Mouse (Mus musculus): ENCODE data around the gene Gm43552.
"Not testable (repeated sequence)": the region's sequence is repeated elsewhere in the genome, so short reads cannot be mapped to it uniquely, and the experiment has no call there.

Gene Gm43552

GRCm38 (mm10) chr5:65492716-65493531 is at the start of gene Gm43552:
Gene Gm43552, minus strand, starts transcription at chr5:65492833.
- peak; percentile 98 to 99 for DNase-seq (ENCODE audit: low spot score in 2 of 2)

DNA sequence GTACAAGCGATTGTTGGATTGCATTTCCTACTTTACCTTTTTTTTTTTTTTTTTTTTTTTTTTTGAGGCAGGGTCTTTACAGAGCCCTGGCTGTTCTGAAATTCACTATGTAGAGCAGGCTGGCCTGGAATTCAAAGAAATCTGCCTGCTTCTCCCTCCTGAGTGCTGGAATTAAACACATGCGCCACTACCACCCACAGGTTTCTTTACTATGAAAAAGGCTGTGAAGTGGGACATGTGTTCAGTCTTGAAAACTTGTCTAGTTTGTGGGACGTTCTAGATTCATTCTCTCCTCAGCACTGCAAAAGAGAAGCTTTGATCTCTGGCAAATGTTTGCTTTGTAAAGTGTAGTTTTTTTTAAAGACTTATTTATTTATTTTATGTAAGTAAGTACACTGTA is 49.3 kb upstream of the Gm43552 start:
- DNase-seq (ENCODE audit: low spot score in 2 of 2): no peak

GRCm38 (mm10) chr5:65539786-65540185 is 47.2 kb upstream of the Gm43552 start:
- DNase-seq (ENCODE audit: low spot score in 2 of 2): no peak

- no peak for DNase-seq (ENCODE audit: low spot score in 2 of 2)
Observed at GRCm38 (mm10) chr5:65538829-65539228, 46.2 kb upstream of the Gm43552 start.

DNA sequence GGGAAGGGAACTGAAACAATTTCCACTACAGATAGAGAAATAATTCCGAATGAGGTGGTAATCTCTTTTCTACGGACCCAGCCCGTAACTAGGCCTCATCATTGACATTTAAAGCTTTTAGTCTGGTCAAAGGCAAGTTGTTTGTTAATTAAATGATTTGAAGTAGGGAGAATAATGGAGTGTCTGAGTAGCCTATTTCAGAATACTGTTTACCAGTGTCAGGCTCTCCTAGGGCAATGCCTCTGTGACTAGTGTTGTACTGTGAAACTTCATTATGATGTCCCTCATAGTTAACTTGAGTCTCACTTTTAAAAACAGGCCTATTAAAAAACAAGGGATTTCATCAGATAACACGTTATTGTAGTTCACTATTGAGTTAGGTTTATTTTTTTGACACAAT is 45.5 kb upstream of the Gm43552 start:
- DNase-seq (ENCODE audit: low spot score in 2 of 2): no peak

DNA sequence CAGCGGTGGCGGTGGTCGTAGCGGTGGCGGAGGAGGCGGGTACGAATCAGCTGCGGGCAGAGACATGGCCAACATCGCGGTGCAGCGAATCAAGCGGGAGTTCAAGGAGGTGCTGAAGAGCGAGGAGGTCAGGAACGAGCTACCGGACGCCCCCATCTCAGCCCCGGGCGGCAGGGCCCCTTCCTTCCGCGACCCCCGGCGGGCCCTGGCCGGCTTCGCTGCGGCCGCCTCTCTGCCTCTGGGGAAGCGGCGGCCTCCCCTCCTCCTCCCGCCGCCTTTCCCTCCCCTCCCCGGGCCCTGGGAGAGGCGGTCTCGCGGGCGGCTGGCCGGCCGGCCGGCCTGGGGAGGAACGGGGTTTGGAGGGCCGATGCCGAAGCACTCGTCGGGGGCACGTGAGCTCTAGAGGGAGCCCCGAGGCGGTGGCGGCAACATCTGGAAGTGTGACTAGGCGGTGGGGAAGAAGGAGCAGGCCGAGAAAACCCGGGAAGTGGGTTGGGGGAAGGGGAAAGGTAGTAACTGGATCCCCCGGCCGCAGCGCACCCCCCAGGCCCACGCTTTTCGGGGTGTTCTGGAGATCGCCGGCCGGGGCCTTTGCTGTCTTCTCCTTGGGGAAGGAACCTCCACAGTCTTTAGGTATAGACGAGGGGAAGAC is 44.9 kb upstream of the Gm43552 start:
- DNase-seq (ENCODE audit: low spot score in 2 of 2): peak in 1 of 2 experiments; percentile 38

GRCm38 (mm10) chr5:65536751-65537419 is 44.3 kb upstream of the Gm43552 start, which contains the start of the genes Smim14 and Ube2k:
Gene Smim14, minus strand, starts transcription at chr5:65537184.
Gene Ube2k, plus strand, starts transcription at chr5:65537233.
- peak; percentile 94 for DNase-seq (ENCODE audit: low spot score in 2 of 2)

GRCm38 (mm10) chr5:65536068-65536465 is 43.4 kb upstream of the Gm43552 start:
- not testable (repeated sequence) for DNase-seq (ENCODE audit: low spot score in 2 of 2)

DNA sequence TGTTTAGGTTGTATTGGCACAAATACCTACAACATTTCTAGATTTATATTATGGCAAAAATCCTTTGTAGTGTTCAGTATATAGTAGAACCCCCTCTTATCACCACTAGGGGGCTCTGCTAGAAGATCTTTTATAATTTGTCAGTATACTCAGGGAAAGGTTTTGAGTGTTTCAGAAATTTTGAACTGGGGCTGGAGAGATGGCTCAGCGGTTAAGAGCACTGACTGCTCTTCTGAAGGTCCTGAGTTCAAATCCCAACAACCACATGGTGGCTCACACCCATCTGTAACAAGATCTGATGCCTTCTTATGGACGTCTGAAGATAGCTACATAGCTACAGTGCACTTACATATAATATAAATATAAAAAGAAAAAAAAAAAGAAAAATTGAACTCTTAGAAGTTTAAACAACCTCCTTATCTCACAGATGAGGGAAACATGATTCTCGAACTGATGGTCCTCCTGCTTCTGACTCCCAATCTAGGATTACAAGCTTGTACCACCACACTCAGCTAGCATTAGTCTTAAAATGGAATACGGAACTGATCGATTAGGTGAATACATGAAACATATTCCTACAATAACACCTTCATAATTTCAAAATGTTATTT is 42.9 kb upstream of the Gm43552 start:
- DNase-seq (ENCODE audit: low spot score in 2 of 2): peak; percentile 17 to 58

- no peak for DNase-seq (ENCODE audit: low spot score in 2 of 2)
Observed at GRCm38 (mm10) chr5:65534496-65534895, 41.9 kb upstream of the Gm43552 start.

GRCm38 (mm10) chr5:65531283-65531682 is 38.6 kb upstream of the Gm43552 start:
- DNase-seq (ENCODE audit: low spot score in 2 of 2): no peak

DNA sequence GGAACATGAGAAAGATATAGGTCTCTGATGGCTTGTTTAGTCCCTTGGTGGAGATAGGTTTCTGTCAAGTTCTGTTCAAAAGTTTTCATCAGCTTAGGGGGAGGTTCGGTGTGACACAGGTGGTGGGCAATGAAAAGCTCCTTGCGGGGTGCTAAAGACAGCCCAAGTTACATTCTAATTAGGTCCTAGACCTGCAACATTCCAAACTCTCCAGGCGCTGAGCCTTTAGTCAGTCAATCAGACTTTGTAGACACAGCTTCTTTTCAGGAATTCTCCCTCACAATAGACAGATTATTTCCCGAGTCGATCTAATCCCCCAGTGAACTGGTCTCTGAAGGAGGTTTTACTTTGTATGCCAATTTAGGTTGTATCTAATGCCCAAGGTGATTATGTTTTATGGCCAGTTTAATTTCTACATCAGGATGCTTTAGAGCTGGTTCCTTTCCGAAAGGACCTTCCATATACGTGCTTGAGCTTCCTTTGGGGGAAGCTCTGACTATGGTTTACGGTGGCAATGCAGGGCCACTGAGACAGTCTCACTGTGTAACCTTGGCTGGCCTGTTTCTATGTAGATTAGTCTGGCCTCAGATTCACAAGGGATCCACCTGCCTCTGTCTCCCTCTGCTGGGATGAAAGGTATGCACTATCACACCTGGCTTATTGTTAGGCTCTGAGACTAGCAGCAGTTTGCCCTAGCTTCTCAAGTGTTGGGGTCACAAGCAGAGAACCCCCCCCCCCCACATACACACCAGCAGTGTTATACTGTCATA is 33.2 kb upstream of the Gm43552 start:
- DNase-seq (ENCODE audit: low spot score in 2 of 2): peak; percentile 48 to 53

- DNase-seq (ENCODE audit: low spot score in 2 of 2): no peak
Observed at GRCm38 (mm10) chr5:65524831-65525230, 32.2 kb upstream of the Gm43552 start.

GRCm38 (mm10) chr5:65521803-65522202 is 29.2 kb upstream of the Gm43552 start:
- no peak for DNase-seq (ENCODE audit: low spot score in 2 of 2)

DNA sequence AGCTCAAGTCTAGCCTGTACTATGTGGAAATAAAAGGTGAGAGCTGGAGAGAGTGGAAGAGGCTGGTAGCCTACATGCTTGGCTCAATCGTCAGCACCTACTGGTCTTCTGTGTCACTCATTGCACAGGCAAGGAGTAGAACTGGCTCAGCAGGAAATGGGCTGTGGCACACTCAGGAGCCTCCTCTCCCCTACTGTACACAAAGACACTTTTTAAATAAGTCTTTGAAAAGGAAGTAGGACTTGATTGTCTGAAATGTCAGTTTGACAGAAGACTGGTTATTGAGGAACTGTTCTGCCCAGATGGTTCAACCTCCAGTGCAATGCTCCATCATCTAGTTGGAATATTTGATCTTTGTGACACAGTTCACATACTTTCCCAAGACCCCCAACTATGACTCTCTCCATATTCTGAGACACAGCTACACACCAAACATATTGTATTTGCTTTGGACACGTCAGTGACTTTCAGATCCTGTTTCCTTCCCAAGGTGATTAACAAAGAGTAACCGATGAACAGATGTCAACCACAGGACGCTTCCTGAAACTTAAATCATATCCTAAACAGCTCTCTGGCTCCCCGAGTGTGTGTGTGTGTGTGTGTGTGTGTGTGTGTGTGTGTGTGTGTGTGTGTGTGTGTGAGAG is 22.1 kb upstream of the Gm43552 start:
- peak; percentile 45 to 60 for DNase-seq (ENCODE audit: low spot score in 2 of 2)

DNA sequence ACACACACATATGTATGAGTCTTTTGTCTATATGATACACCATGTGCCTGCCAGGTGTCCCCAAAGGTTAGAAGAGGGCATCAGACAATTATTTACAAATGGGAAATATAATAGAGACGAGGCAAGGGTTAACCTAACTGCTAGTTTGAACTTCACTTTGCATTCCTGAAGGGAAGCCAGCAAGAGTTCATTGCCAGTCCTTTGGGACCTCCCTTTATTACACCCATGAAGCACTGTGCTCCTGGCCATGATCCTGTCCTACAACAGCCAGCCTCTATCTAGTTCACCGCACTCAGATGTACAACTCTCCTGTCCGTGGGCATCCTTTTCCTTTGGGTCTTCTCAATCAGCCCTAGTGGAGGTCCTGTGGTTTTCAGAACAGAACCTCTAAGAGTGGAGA is 20.9 kb upstream of the Gm43552 start:
- DNase-seq (ENCODE audit: low spot score in 2 of 2): no peak

DNA sequence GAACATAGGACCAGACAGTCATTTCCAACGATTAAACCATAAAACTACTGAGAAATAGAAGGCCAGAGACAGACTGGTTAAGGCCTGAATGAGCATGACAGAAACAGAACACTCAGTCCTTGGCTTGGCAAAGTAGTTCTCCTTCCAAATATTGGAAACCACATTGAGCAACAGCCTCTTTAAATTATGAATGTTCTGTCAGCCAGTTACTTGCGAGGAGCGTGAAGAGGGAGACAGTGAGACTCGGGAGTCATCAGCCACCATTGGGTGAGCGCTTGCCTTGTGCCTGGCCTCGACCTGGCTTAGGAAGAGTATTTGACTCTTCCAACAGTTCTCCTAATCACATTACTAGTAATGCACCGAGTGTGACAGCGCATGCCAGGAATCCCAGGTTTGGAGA is 15.8 kb upstream of the Gm43552 start:
- DNase-seq (ENCODE audit: low spot score in 2 of 2): no peak

DNA sequence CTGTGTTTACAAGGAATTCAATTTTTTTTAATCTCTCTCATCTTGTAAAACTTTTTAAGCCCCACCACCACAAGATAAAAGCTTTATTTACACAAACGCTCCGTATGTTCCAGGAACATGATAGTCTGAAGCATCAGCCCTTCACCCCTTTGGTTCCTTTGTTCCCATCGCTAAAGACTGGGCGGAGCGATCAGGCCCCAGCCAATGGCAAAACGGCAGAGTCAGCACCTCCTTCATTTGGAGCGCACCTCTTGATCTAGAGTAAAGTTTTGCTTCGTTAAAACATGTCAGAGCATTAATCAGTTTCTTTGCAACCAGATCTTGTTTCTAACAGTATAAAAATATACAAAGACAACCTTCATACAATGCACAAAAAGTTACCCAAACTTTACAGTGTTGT is 13.2 kb upstream of the Gm43552 start:
- no peak for DNase-seq (ENCODE audit: low spot score in 2 of 2)

- no peak for DNase-seq (ENCODE audit: low spot score in 2 of 2)
Observed at GRCm38 (mm10) chr5:65501407-65501806, 8.8 kb upstream of the Gm43552 start.

DNA sequence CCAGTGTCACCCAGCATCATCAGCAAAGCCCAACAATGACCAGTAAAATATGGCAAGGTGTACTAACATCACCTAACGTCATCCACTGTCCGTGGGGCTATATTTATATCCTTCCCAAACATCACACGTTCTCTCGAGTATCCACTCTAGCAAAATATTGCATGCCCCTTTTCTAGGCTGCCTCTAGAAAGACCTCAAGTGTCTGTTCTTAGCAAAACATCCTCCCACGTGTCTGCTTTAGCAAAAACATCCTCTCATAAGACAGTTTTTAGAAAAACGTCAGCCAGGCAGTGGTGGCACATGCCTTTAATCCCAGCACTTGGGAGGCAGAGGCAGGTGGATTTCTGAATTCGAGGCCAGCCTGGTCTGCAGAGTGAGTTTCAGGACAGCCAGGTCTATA is 7.6 kb upstream of the Gm43552 start:
- no peak for DNase-seq (ENCODE audit: low spot score in 2 of 2)

All from spleen, postnatal 36 days (tissue).